Mouse (Mus musculus) heart, postnatal 25 days (tissue): ENCODE results near the gene Zfp704. TPM values are rescaled to one million over a fixed set of nuclear protein-coding genes. Genes with fewer than 3 reads are reported as not detected.

Source experiments
- DNase-seq: peaks from one replicate; pipeline ENCODE4 v3.0.0; 2022; ENCODE audit warnings: low spot score
- intact Hi-C: fragments of 180-260 bp; cut with DNase I; formaldehyde crosslinking; loops from one replicate; pipeline ENCODE4 v1.15.1; 2025
- total RNA-seq, 2 experiments: library from RNA; stranded (reverse); gene quantifications; 2 replicates each; pipeline ENCODE4 v1.2.3; 2021

The Zfp704 gene
- total RNA-seq, 2 experiments from 2014 or later, result 12.0 to 14.0 TPM

DNA sequence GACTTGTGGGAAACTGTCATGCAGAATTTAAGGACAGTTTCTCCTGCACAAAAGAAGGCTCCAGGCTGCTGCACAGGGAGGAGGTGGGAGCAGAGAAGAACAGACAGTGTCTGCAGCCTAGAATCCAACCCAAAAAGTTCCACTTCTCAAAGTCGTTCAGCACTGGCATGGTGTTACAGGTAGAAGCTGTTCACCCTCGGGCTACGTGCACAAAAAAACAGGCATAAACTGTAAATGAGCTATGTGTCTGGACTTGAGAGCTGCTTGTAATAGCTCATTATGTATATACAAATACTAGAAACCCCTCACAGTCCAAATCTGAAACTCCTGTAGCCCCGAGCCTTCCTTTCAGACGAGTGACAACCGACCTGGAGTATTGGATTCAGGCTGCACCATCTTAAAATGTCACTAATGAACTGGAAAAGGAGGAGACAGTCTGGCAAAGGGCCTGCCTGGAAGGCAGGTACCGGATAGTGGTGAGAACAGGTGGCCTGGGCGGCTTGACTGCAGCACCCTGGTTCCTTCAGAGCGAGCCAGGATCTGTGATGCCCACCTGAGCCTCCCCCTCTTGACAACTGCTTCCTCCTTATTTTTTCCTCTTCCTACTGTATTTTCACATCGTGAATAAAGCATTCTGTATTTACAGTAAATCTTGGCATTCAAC is 41.2 kb downstream of the Zfp704 start:
- no peak for DNase-seq
- intact Hi-C loops, result no loop called here

DNA sequence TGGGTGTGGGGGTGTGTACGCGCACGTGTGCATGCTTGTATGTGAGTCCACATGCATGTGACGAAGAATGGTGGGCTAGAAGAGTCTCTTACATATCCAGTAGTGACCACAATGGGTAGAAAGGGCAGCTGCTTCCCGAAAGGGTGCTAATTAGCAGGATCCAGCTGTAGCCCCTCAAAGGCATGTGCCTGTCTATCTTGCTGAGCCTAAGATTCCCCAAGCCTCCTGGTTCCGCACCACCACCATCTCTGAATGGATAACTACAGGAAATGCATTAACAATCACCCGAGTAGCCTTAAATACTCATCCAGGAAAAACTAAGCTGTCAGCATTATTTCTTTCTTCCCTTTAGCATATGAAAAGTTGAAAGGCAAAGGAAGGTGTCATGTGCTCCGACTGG is 41.9 kb downstream of the Zfp704 start:
- DNase-seq, result no peak

DNA sequence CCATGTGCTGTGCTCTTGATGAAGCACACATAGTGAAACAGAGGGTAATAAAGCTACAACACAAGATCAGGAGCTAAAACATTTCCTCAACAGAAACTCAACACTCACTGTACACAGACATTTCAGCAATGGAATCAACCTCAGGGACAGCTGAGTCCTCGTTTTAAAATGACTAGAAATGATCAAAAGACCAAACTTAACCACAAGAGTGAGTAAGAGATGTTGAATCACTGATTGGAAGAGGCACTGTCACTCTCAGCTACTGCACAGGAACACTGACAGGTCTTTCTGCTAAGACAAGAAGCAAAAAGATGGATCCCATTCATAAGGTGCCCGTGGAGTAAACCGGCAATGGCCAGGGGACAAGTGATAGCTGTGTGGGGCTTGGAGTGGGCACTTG is 43.1 kb downstream of the Zfp704 start:
- intact Hi-C loops, result no loop called here
- no peak for DNase-seq

More for the DNA sequence above, 41.9 kb downstream of the Zfp704 start:
- intact Hi-C loops, result no loop called here

DNA sequence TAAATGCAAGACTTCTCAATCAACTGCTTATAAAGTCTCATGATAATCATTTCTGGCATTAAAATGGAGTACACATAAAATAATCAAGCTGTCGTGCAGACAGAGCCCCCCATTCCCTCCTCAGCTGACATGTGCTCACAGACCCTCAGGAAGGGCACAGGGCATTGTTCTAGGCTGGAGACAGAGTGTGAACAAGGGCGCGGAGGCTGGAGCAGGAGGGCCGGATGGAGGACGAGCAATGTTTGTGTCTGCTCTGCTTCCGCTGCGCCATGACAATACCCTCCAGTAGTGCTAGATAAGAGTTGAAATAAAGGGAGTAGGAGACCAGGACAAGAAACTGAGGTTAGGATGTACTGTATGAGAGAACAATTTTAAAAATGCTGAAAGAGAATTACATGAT is 46.3 kb downstream of the Zfp704 start:
- intact Hi-C loops, result no loop called here

DNA sequence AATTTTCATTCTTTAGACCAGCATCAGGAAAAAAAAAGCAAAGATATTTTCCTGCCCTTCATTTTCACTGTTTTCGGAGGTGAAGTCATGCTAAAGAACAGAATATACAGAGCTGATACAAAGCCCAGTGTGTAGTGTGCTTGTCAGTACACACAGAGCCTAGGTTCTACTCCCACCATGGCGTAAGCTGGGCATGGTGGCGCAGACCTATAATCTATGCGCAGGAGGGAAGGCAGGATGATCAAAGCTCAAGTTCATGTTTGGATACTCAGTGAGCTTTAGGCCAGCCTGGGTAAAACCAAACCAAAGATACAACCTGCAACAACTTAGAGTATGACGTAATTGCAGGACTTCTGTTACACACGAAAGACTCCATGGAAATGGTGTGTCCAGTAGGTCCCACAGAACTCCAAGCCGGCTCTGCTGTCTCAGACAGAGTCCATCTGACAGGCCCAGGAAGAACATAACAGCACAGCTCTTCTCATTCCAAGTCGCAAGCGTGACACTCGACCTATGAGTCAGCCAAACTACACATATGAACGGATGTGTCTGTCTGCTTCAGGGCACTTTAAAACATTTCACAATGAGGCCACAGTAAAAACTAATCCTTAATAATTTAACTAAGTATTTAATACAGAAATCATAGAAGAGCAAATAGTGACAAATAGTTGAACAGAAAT is 47.1 kb downstream of the Zfp704 start:
- intact Hi-C loops, result no loop called here
- no peak for DNase-seq

More for the DNA sequence above, 46.3 kb downstream of the Zfp704 start:
- no peak for DNase-seq

DNA sequence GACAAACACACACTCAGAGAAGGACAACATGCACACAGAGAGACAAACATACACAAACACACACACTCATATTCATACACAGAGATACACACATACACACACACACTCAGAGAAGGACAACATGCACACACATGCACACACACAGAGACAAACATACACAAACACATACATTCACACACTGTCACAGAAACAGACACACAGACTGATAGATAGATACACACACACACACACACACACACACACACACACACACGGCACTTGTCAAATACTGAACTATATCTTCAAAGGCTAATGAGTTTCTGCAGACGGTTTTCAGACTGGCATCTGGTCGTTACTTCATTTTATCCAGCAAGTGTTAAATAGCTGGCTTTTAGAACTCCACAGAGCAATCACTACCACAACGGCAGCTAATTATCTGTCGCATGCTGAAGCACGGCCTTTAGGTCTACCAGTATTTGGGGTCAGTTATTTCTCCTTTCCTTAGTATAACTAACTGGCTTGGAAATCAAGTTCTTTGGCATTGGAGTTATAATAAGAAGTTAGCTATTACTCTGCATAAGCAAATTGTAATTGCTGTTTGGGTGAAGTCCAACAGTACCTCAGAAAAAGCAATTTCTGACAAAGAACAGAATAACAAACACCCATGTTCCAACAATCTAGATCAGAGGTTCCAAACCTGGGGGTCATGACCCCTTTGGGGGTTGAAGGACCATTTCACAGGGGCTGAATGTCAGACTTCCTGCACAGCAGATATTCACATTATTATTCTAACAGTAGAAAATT is 51.9 kb downstream of the Zfp704 start:
- no peak for DNase-seq
- intact Hi-C loops, result no loop called here

DNA sequence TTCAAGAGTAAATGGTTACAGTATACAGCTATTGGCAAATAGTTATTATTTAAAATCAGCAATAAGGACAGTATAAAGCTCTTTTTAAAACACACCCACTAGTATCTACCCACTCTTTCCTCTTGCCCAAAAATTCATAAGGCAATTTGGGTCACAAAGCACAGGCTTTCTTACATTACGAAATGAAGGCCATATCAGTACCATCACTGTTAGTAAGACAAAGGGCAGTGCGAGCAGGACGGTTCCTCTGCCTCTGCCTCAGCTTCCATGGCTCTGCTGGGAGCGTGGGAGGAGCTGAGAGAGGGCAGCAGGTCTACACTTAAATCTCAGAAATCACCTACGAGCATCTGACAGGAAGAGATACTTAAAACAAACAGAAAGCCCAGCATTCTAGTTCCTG is 53.7 kb downstream of the Zfp704 start:
- DNase-seq, result no peak
- intact Hi-C loops, result no loop called here

DNA sequence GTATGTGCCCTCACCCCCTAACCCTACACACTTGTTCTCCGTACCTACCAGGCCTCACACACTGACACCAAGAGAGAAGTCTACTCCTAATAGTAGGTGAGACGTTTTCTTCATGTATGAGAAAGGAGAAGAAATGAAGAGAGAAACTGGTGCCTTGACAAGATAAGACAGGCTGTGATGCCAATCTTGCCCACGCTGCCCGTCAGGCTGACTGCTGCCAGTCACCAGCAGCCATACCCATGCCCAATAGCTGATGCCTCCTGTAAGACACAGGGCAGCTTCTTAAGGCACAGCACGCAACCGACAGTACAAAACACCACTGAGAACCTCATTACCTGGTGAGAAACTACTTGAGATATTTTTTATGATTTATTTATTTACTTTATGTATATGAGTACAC is 55.0 kb downstream of the Zfp704 start:
- intact Hi-C loops, result no loop called here
- DNase-seq, result no peak

DNA sequence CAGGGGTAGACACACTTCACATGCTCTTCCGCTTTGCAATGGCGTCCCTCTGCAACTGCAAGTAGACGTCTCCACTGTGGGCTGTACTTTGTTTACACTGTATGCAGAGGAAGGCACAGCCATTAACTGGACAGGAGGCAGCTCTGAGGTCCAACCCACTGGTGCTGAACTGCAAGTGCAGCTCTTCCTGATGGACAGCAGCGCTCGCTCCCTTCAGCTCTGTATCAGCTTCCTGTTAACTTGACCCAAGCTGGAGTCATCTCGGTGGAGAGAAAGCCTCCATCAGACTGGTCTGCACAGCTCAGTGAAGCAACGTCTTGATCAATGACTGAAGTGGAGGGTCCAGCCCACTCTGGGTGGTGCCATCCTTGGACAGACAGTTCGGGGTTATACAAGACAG is 57.6 kb downstream of the Zfp704 start:
- DNase-seq, result no peak

DNA sequence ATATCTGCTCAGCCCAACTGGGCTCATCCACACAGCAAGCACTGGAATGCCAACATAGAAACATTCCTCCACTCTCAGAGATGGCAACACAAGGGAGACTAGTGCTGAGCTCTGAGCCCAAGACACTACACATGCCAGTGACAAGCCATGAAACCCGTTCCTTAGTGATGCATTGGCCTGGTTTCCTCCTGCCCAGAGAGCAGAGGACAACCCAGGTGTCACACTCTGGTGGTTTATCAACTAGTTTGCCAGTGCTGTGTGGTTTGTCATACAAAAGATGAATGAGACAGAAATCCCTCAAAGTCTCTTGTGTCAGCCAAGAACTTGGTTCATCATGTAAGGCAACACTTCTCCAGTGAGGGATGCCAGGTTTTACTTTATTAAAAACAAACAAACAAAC is 59.0 kb downstream of the Zfp704 start:
- intact Hi-C loops, result no loop called here
- DNase-seq, result no peak

More for the DNA sequence above, 57.6 kb downstream of the Zfp704 start:
- intact Hi-C loops, result no loop called here

DNA sequence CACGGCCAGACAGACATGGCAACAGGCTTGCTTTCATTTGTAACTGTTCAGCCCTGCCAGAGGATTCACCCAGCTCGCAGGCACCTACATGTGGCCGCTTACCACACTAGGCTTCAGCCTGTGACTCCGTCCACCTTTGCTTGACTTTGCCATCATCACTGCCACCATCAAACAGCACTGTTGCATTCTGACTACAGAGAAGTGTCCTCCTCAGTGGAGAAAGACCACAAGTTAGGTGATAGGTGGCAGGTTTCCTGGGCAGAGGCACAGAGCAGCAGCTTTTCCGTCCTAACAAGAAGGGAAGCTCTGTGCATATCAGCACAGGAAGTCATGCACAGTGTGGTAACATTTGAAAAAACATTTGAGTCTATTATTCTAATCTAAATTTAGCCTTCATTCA is 60.1 kb downstream of the Zfp704 start:
- no peak for DNase-seq
- intact Hi-C loops, result no loop called here

DNA sequence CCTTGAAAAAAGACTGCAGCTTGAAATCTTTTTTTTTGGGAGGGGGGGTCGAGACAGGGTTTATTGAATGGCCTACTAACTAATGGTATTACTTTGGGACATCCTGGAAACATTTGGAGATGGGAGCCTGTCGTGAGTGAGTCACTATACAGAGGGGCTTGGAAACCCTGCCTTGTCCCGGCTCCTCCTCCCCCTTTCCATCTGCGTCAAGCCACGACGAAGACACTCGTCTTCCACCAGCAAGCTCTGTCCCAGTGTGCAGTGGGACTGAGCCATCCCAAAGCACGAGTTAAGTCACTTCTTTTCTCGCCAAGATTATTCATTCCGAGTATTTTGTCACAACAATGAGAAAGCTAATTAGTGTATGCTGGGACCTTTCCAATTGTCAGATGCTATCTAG is 61.7 kb downstream of the Zfp704 start:
- no peak for DNase-seq
- intact Hi-C loops, result no loop called here

DNA sequence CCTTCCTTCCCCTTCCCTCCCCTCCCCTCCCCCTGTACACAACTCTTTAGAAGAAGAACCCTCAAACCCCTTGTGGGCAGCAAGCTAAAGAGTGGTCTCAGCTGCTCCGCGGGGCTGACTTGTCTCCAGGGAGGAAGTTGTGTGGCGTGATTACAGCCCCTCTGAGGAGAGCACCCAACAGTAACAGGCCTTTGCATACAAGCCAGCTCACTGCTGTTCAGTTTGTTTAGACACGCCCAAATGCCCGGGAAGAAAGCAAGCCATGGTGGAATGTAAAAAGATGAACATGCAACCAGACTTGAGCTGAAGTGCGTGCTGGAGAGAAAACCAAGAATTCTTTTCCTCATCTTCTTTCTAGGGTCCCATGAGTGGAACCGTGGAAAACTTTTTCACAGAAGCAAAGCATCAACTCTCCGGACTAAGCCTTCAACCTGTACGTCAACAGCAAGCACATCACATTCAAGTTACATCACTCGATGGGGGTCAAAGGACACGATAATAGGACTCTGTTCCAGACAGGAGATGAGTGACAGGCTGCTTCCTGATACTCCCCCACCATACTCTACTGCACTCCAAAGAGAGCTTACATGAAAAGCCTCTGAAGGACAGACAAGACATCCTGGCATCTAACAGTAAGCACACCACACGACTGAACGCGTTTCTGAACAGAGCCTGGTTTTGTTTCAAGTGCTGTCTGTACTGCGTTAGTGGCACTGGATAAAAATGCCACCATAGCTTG is 62.8 kb downstream of the Zfp704 start:
- intact Hi-C loops, result no loop called here
- no peak for DNase-seq

DNA sequence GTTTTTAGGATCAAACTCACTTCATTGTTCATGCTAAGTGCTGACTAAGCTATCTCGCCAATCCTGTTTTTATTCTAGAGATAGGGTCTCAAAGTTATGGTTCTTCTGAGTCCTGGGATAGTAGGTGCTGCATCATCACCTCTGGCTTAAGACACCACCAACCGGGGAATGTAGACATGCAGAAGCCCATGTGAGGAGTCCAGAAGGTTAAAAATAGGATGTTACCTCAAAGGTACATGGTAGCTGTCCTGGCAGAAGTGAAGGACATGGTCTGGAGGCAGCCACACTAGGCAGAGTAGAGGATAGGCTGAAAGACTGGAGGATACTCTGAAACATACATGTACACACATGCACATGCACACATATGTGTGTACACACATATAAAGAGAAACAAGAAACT is 65.5 kb downstream of the Zfp704 start:
- no peak for DNase-seq
- intact Hi-C loops, result no loop called here

DNA sequence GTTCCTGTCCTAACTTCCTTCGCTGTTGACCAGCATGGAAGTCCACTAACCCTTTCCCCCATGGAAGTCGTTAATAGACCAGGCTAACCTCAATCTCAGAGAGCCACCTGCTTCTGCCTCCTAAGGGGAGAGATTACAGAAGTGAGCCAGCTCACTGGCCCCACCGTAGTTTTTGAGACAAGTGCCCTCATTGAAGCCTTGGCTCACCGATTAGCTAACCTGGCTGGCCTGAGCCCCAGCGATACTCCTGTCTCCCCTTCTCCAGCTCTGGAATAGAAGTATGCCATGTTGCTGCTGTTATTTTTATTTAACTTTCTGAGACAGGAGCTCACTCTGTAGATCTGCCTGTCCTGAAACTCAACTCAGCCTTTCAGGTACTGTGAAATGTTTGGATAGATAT is 66.0 kb downstream of the Zfp704 start:
- intact Hi-C loops, result no loop called here
- DNase-seq, result no peak

DNA sequence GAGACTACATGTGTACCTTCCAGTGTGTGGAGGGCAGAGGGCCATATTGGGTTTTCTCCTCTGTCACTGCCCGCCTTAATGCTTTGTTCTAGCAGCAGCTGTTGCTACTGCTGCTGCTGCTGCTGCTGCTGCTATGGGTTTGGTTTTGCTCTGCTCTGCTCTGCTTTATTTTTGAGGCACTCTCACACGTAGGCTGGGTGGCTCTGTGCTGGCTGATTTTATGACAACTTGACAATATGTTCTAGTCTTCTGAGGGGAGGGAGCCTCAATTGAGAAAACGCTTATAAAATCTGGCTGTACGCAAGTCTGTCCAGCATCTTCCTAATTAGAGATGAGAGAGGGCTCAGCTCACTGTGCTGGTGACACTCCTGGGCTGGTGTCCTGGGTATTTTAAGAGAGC is 66.4 kb downstream of the Zfp704 start:
- DNase-seq, result no peak
- intact Hi-C loops, result no loop called here

DNA sequence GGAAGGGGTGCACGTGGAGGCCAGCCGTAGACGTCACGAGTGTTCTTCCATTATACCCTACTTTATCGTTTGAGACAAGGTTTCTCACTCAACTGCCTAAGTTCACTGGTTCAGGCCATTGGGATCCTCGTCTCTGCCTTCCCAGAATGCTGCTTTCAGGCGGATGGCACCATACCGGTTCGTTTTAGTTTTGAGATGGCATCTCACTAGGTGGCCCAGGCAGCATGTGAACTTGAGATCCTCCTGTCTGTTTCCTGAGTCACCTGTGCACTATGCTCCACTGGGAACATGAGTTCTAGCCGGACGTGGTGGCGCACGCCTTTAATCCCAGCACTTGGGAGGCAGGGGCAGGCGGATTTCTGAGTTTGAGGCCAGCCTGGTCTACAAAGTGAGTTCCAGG is 68.3 kb downstream of the Zfp704 start:
- intact Hi-C loops, result no loop called here
- no peak for DNase-seq

DNA sequence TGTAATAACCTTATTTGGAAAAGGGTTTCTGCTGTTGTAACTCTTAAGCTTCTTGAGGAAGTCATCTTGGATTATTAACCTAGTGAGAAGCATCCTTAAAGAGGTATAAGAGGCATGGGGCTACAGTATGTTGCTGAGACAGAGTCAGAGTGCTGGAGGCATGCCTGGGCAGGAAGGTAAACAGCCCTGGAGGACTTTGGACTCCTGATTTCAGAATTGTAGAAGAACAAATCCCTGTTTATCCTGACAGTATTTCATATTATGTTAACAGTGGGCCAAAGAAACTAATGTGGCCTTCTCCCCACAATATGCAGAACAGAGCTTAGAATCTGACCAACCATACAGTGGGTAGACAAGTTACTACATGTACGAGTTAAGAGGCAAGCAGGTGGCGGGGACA is 71.4 kb downstream of the Zfp704 start:
- intact Hi-C loops, result no loop called here

DNA sequence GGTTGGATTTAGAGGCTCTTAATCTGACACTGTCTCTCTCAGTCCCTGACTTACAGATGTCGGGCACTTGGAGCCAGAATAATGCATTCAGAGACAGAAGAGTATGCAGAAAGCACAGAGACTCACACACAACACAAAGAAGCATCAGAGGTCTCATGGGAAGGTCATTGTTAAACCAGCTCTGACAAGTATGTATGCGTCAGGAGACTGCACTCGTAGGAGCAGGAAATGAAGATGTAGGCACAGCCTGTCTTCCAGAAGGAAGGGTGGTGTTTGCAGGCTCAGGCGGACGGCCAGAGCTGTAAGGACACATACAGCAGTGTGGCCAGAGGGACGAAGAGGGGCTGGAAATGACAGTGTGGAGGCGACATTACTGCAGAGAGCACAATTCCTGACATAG is 72.0 kb downstream of the Zfp704 start:
- DNase-seq, result no peak
- intact Hi-C loops, result no loop called here

More for the DNA sequence above, 71.4 kb downstream of the Zfp704 start:
- no peak for DNase-seq

DNA sequence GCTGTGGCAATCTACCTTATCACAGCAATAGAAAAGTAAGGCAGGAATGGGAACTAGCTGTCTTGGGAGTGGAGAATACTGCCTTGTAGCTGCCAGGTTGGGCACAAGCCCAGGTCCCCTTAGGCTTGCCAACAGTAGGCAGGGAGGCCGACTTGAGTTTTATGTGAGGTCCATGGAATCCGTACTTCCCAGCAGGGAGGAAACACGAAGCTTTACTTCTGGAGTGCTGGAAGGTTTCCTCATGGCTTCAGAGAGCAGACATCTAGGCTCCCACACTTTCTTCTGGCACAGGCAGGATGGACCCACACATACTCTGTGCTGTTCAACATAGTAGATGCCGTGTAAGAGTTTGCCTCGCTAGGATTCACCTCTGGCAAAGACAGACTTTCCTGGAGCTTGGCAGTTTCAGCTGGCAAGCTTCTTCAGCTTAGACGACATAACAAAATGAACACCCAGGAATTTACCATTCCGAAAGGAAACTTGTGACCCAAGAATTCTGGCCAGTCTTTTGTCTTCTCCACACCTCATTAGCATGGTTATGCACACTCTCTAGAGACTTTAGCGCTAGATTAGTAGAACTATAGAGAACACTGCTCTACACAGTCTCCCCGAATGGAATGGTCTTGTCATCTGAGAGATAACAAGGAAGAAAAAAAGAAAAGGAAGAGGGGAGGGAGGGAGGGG is 79.6 kb downstream of the Zfp704 start:
- intact Hi-C loops, result no loop called here
- no peak for DNase-seq
